17 mouse cellular contexts compared by ENCODE assay signal in genomic region chr12:48099727-48100126, GRCm38 (mm10).
DNase-seq lines count a peak whose midpoint lies in the region; ATAC-seq lines count a peak whose summit lies in the region.
"Had no signal": no experiment of that assay in that cellular context is flagged by ENCODE, and none has a peak within 500 bp of the region (broad histone marks: within the 10 kb centered on the region; RNA-seq: fewer than 3 reads in every experiment).

No protein-coding gene starts in this region.

- no peaks in the 10 kb centered on the region for H3K27me3 ChIP-seq in hindbrain, embryonic 12.5 days
- H3K27me3 ChIP-seq in hindbrain, embryonic 16.5 days (replicated peaks; ENCODE audit: control insufficient read depth, insufficient read depth, low read length), result no peaks in the 10 kb centered on the region
- H3K27me3 ChIP-seq in forebrain, embryonic 16.5 days (replicated peaks; ENCODE audit: control insufficient read depth, insufficient read depth, low read length), result no peaks in the 10 kb centered on the region
- no peaks in the 10 kb centered on the region for H3K27me3 ChIP-seq in midbrain, embryonic 14.5 days (ENCODE audit: control insufficient read depth, insufficient read depth, low read length)
- H3K27me3 ChIP-seq: embryonic facial prominence, embryonic 12.5 days; limb, embryonic 12.5 days; liver, embryonic 12.5 days had no signal

- H3K9ac ChIP-seq in hindbrain, embryonic 12.5 days, result no peak overlapping the region
- H3K9ac ChIP-seq in hindbrain, embryonic 16.5 days (ENCODE audit: low read depth, low read length), result no peak overlapping the region
- no peak overlapping the region for H3K9ac ChIP-seq in forebrain, embryonic 16.5 days (replicated peaks; ENCODE audit: low read depth, low read length)
- no peak overlapping the region for H3K9ac ChIP-seq in midbrain, embryonic 14.5 days (replicated peaks; ENCODE audit: low read length)
- H3K9ac ChIP-seq: embryonic facial prominence, embryonic 12.5 days; limb, embryonic 12.5 days; liver, embryonic 12.5 days; lung, embryonic 14.5 days had no signal

- 58% methylated on average over 3 of the region's 3 CpGs for WGBS in hindbrain, embryonic 12.5 days
- 44% methylated on average over 3 of the region's 3 CpGs for WGBS in hindbrain, embryonic 16.5 days
- WGBS in forebrain, embryonic 16.5 days, result 66% methylated on average over 3 of the region's 3 CpGs
- 46% methylated on average over 3 of the region's 3 CpGs for WGBS in midbrain, embryonic 14.5 days

- peak; percentile 83 for ATAC-seq in hindbrain, embryonic 12.5 days (ENCODE audit: low FRiP score)
- ATAC-seq in hindbrain, embryonic 16.5 days, result no peak
- peak; percentile 8; the same call in 1 of the 2 replicates for ATAC-seq in forebrain, embryonic 16.5 days
- peak; percentile 63; the same call in 1 of the 2 replicates for ATAC-seq in midbrain, embryonic 14.5 days (ENCODE audit: low FRiP score, low TSS enrichment)
- ATAC-seq: intestine, embryonic 16.5 days; liver, embryonic 12.5 days had no signal

- no peak overlapping the region for H3K4me3 ChIP-seq in hindbrain, embryonic 12.5 days
- no peak overlapping the region for H3K4me3 ChIP-seq in hindbrain, embryonic 16.5 days (ENCODE audit: low read length)
- no peak overlapping the region for H3K4me3 ChIP-seq in forebrain, embryonic 16.5 days (replicated peaks; ENCODE audit: low read length)
- no peak overlapping the region for H3K4me3 ChIP-seq in midbrain, embryonic 14.5 days (replicated peaks; ENCODE audit: low read depth, low read length)
- H3K4me3 ChIP-seq: embryonic facial prominence, embryonic 12.5 days; erythroblast, embryonic 14.5 days; limb, embryonic 12.5 days; liver, embryonic 12.5 days had no signal

- H3K9me3 ChIP-seq in hindbrain, embryonic 12.5 days (replicated peaks), result 0 out of 2 replicates have a peak, but pooled peaks cover 4% of the 10 kb centered on the region
- peaks cover 10% of the 10 kb centered on the region; the same call in 1 of the 2 replicates for H3K9me3 ChIP-seq in hindbrain, embryonic 16.5 days (ENCODE audit: control insufficient read depth, low read length)
- H3K9me3 ChIP-seq in forebrain, embryonic 16.5 days (ENCODE audit: control insufficient read depth, low read length), result peaks cover 4% of the 10 kb centered on the region; the same call in 1 of the 2 replicates
- H3K9me3 ChIP-seq in midbrain, embryonic 14.5 days (ENCODE audit: control insufficient read depth, low read length), result peaks cover 4% of the 10 kb centered on the region; the same call in 1 of the 2 replicates

- H3K4me2 ChIP-seq in hindbrain, embryonic 12.5 days (replicated peaks), result no peak overlapping the region
- no peak overlapping the region for H3K4me2 ChIP-seq in hindbrain, embryonic 16.5 days (ENCODE audit: low read length)
- H3K4me2 ChIP-seq in forebrain, embryonic 16.5 days (ENCODE audit: low read length), result no peak overlapping the region
- no peak overlapping the region for H3K4me2 ChIP-seq in midbrain, embryonic 14.5 days (ENCODE audit: low read length)
- H3K4me2 ChIP-seq: embryonic facial prominence, embryonic 12.5 days; limb, embryonic 12.5 days; liver, embryonic 12.5 days; lung, embryonic 14.5 days had no signal

- DNase-seq in midbrain, embryonic 14.5 days, result peak; percentile 69
- peak; percentile 16 for DNase-seq in retina, embryonic 14.5 days (ENCODE audit: low spot score)
- no peak for DNase-seq in gastrocnemius, postnatal 25 days
- DNase-seq in urinary bladder, postnatal 14 days (ENCODE audit: low spot score), result no peak
- no peak for DNase-seq in frontal cortex, postnatal 36 days (ENCODE audit: low spot score in 2 of 2)
- DNase-seq: B cell, adult 2 months; gastrocnemius, postnatal 36 days; lung, embryonic 14.5 days; lung, postnatal 4 days had no signal

- no peaks in the 10 kb centered on the region for H3K4me1 ChIP-seq in hindbrain, embryonic 12.5 days
- no peaks in the 10 kb centered on the region for H3K4me1 ChIP-seq in hindbrain, embryonic 16.5 days (ENCODE audit: control insufficient read depth, insufficient read depth, low read depth, low read length)
- no peaks in the 10 kb centered on the region for H3K4me1 ChIP-seq in forebrain, embryonic 16.5 days (replicated peaks; ENCODE audit: control insufficient read depth, insufficient read depth, low read length)
- H3K4me1 ChIP-seq in midbrain, embryonic 14.5 days (ENCODE audit: control insufficient read depth, insufficient read depth, low read length), result no peaks in the 10 kb centered on the region
- H3K4me1 ChIP-seq: embryonic facial prominence, embryonic 12.5 days; limb, embryonic 12.5 days; liver, embryonic 12.5 days had no signal

- H3K27ac ChIP-seq in hindbrain, embryonic 12.5 days, result no peak overlapping the region
- H3K27ac ChIP-seq in hindbrain, embryonic 16.5 days (ENCODE audit: low read depth, low read length), result no peak overlapping the region
- no peak overlapping the region for H3K27ac ChIP-seq in forebrain, embryonic 16.5 days (ENCODE audit: low read length)
- H3K27ac ChIP-seq in midbrain, embryonic 14.5 days (replicated peaks; ENCODE audit: low read depth, low read length), result no peak overlapping the region
- H3K27ac ChIP-seq: embryonic facial prominence, embryonic 12.5 days; limb, embryonic 12.5 days; liver, embryonic 12.5 days had no signal

- H3K36me3 ChIP-seq in hindbrain, embryonic 12.5 days, result no peaks in the 10 kb centered on the region
- H3K36me3 ChIP-seq in hindbrain, embryonic 16.5 days (ENCODE audit: control insufficient read depth, insufficient read depth, low read length), result no peaks in the 10 kb centered on the region
- no peaks in the 10 kb centered on the region for H3K36me3 ChIP-seq in forebrain, embryonic 16.5 days (ENCODE audit: control insufficient read depth, insufficient read depth)
- no peaks in the 10 kb centered on the region for H3K36me3 ChIP-seq in midbrain, embryonic 14.5 days (ENCODE audit: control insufficient read depth, insufficient read depth, low read length)
- H3K36me3 ChIP-seq: embryonic facial prominence, embryonic 12.5 days; limb, embryonic 12.5 days; liver, embryonic 12.5 days had no signal

Comparison
In these comparisons a context has a peak if more than half of its experiments do, and no peak if none do; other contexts are left out.
1. DNase-seq: peak in midbrain, embryonic 14.5 days (single experiment) and retina, embryonic 14.5 days (single experiment); none in gastrocnemius, postnatal 25 days (single experiment), urinary bladder, postnatal 14 days (single experiment) and frontal cortex, postnatal 36 days (0 of 2).